Mouse (Mus musculus) midbrain, embryonic 14.5 days (tissue): ENCODE results near the gene Adam30. TPM values are rescaled to one million over a fixed set of nuclear protein-coding genes. Genes with fewer than 3 reads are reported as not detected.
"Not testable (repeated sequence)": the region's sequence is repeated elsewhere in the genome, so short reads cannot be mapped to it uniquely, and the experiment has no call there.

Experiments
- ATAC-seq: fragments of 200-750 bp; cut with Nextera tagmentation; 2 replicates; pipeline ENCODE4 v1.8.0; 2017; ENCODE audit warnings: moderate number of reproducible peaks, moderate library complexity; ENCODE audit not compliant: low FRiP score, low TSS enrichment
- DNase-seq: peaks from one replicate; pipeline ENCODE4 v3.0.0-alpha.2; 2015
- H3K27ac ChIP-seq: fragments of 300-500 bp; sonication (generic); replicated peaks from 2 replicates; pipeline ENCODE4 v1.5.1; 2014; ENCODE audit warnings: mild to moderate bottlenecking, low read depth, low read length, moderate library complexity
- H3K27me3 ChIP-seq: fragments of 300-500 bp; sonication (generic); 2 replicates; pipeline ENCODE4 v1.6.1; 2014; ENCODE audit warnings: low read length, control low read depth, mixed read lengths; ENCODE audit not compliant: control insufficient read depth, insufficient read depth
- H3K36me3 ChIP-seq: fragments of 300-500 bp; sonication (generic); 2 replicates; pipeline ENCODE4 v1.6.1; 2014; ENCODE audit warnings: low read length, control low read depth; ENCODE audit not compliant: control insufficient read depth, insufficient read depth
- H3K4me1 ChIP-seq: fragments of 300-500 bp; sonication (generic); 2 replicates; pipeline ENCODE4 v1.6.1; 2014; ENCODE audit warnings: mild to moderate bottlenecking, antibody characterized with exemption, low read length, control low read depth; ENCODE audit not compliant: control insufficient read depth, insufficient read depth
- H3K4me2 ChIP-seq: fragments of 300-500 bp; sonication (generic); 2 replicates; pipeline ENCODE4 v1.6.1; 2014; ENCODE audit warnings: mild to moderate bottlenecking, low read length, moderate library complexity
- H3K4me3 ChIP-seq: fragments of 300-500 bp; sonication (generic); replicated peaks from 2 replicates; pipeline ENCODE4 v1.5.1; 2014; ENCODE audit warnings: low read depth, low read length
- H3K9ac ChIP-seq: fragments of 300-500 bp; sonication (generic); replicated peaks from 2 replicates; pipeline ENCODE4 v1.6.1; 2014; ENCODE audit warnings: mild to moderate bottlenecking, low read length, moderate library complexity
- H3K9me3 ChIP-seq: fragments of 300-500 bp; sonication (generic); 2 replicates; pipeline ENCODE4 v1.6.1; 2016; ENCODE audit warnings: low read length, control low read depth, mixed read lengths; ENCODE audit not compliant: control insufficient read depth
- WGBS: fragments of 180-500 bp; shearing (Covaris S2); extraction: QIAGEN DNeasy Blood & Tissue Kit; methylation state at CpG from one replicate; pipeline ENCODE4 v1.1.7; 2014; 5-methylcytosine and 5-hydroxymethylcytosine counted together
- polyA plus RNA-seq: library from polyadenylated mRNA; unstranded; fragments of >200 nt; fragmentation: Nextera tagmentation; extraction: Ambion mirVana; gene quantifications from 2 replicates; pipeline ENCODE4 v1.2.1, GENCODE M21; 2014

Adam30 gene
- not detected in 2 replicates for polyA plus RNA-seq

DNA sequence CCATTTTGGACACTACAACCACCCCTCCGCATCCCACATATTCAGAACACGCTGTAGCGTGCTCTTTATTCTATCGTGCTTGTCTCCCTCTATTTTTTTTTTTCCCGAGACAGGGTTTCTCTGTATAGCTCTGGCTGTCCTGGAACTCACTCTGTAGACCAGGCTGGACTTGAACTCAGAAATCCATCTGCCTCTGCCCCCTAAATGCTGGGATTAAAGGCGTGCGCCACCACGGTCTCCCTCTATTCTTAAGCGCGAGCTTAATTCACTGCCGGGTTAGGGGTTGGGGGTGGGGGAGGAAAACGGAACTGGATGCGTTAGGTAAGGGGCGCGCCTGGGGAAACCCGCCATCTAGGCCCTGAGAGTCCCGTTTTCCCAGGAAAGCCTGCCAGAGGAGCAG, at the start of gene Adam30:
Gene Adam30, plus strand, starts transcription at position 301 of the 400 bp plus-strand sequence.
- no peaks in the 10 kb centered on the region for H3K36me3 ChIP-seq
- H3K9ac ChIP-seq, result no peak within 1 kb of the TSS
- WGBS, result 90% methylated on average over 17 of the region's 17 CpGs
- ATAC-seq, result no peak
- H3K4me3 ChIP-seq, result no peak within 1 kb of the TSS
- DNase-seq, result no peak
- H3K27ac ChIP-seq, result no peak within 1 kb of the TSS
- H3K9me3 ChIP-seq, result no peaks in the 10 kb centered on the region
- no peaks in the 10 kb centered on the region for H3K4me1 ChIP-seq
- no peaks in the 10 kb centered on the region for H3K27me3 ChIP-seq
- no peak within 1 kb of the TSS for H3K4me2 ChIP-seq

DNA sequence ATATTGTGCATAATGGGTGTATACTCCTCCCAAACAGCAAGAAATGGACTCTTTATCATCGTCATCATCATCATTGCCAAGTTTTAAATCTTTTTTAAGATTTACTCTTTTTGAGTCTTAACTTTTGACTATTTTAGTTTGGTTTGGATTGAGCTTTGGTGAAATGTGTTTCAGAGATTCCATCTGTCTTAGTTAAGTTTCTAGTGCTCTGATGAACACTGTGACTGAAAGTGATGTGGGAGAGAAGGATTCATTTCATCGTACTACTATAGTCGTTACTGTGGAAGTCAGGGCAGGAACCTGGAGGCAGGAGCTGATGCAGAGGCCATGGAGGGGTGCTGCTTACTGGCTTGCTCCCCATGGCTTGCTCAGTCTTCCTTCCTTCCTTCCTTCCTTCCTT, 42.2 kb upstream of the Adam30 start:
- ATAC-seq, result no peak
- 0 out of 2 replicates have a peak, but pooled peaks cover 12% of the 10 kb centered on the region for H3K36me3 ChIP-seq
- no peak overlapping the region for H3K9ac ChIP-seq

DNA sequence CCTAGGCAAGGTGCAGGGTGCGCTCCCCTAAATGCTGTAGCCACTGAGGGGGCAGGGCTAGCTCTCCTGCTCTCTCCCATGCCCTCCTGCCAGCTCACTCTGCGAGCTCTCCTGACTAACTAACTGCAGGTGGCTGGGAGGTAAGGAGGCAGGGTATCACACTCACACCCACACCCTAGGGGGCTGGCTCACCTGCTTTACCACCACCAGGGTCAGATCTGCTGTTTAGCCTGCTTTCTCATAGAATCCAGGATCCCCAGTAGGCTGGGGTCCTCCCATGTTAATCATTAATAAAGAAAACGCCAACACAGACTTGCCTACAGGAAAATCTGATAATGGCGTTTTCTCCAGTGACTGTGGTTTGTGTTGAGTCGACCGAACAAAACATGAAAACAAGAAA, 41.1 kb upstream of the Adam30 start:
- ATAC-seq (no peak), DNase-seq (no peak)
- Histone ChIP-seq H3K4me2 (no peak overlapping the region), H3K4me1 (no peaks in the 10 kb centered on the region), H3K36me3 (0 out of 2 replicates have a peak, but pooled peaks cover 12% of the 10 kb centered on the region), H3K27ac (no peak overlapping the region), H3K27me3 (no peaks in the 10 kb centered on the region), H3K9ac (no peak overlapping the region), H3K9me3 (no peaks in the 10 kb centered on the region), H3K4me3 (no peak overlapping the region)
- WGBS, result 92% methylated on average over 6 of the region's 6 CpGs

More for the DNA sequence above, 42.2 kb upstream of the Adam30 start:
- Histone ChIP-seq H3K9me3 (no peaks in the 10 kb centered on the region), H3K4me3 (no peak overlapping the region), H3K27me3 (no peaks in the 10 kb centered on the region), H3K4me2 (no peak overlapping the region), H3K4me1 (no peaks in the 10 kb centered on the region), H3K27ac (no peak overlapping the region)
- WGBS, result 92% methylated on average over 3 of the region's 3 CpGs
- no peak for DNase-seq

DNA sequence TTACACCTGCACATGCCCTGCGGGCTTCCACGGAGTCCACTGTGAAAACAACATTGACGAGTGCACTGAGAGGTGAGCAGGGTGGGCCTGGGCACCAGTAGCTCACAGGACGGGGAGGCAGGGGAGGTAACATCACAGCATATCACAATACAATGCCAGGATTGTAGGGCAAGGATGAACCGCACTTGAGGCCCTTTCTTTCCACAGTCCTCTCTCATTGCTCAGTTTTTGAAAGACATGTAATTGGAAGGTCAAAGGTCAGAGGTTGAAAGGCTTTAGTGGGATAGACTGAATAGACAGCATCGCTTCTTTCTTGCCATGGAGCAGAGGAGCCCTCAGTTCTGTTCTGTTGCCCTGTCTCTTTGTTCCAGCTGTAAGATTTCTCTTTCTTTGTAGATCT, 39.5 kb upstream of the Adam30 start:
- 17% methylated on average over 6 of the region's 6 CpGs for WGBS

DNA sequence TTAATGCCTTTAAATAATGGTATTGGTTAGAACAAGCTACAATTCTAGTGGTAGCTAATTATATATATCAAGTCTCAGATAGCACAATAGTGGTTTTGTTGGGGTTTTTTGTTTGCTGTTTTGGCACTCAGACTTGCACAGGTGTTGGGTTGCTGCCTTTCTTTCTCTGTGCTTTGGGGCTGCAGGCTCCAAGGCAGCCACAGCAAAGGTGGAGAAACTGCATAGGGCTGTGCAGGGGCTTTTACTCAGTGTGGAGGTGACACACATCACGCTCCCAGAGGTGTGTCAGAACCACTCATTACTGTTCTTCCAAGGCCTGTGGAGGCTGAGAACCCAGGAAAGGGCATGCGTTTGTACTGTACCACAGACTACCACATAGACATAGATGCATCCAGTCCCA, 32.7 kb upstream of the Adam30 start:
- no peaks in the 10 kb centered on the region for H3K4me1 ChIP-seq
- H3K4me3 ChIP-seq, result no peak overlapping the region
- H3K9me3 ChIP-seq, result no peaks in the 10 kb centered on the region
- H3K4me2 ChIP-seq, result no peak overlapping the region
- H3K9ac ChIP-seq, result no peak overlapping the region
- ATAC-seq (no peak), DNase-seq (no peak)
- 95% methylated on average over 2 of the region's 2 CpGs for WGBS
- no peaks in the 10 kb centered on the region for H3K27me3 ChIP-seq
- peaks cover 8% of the 10 kb centered on the region; the same call in 1 of the 2 replicates for H3K36me3 ChIP-seq
- H3K27ac ChIP-seq, result no peak overlapping the region

More for the DNA sequence above, 39.5 kb upstream of the Adam30 start:
- H3K4me3 ChIP-seq, result no peak overlapping the region
- H3K27ac ChIP-seq, result no peak overlapping the region
- ATAC-seq, result no peak
- H3K4me2 ChIP-seq, result no peak overlapping the region
- H3K27me3 ChIP-seq, result no peaks in the 10 kb centered on the region
- no peak for DNase-seq
- H3K9me3 ChIP-seq, result no peaks in the 10 kb centered on the region
- no peak overlapping the region for H3K9ac ChIP-seq
- H3K36me3 ChIP-seq, result 0 out of 2 replicates have a peak, but pooled peaks cover 9% of the 10 kb centered on the region
- H3K4me1 ChIP-seq, result no peaks in the 10 kb centered on the region

DNA sequence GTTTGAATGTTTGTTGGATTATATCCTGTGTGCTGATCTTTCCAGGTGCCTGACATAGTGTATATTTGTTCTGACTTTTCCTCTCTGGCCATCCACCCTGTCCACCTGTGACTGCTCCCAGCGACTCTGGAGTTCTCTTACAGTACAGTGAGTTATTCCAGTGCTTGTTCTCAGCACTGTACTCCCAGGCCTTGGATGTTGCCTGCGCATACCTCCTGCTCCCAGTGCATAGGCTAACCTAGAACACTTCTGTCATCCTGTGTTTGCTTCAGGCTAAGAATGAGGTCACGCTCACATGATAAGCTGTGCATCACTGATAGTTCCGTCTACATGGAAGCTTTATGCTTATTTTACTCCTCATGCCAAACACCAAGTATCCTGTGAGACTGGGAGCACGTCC, 31.7 kb upstream of the Adam30 start:
- no peak overlapping the region for H3K4me3 ChIP-seq
- DNase-seq (no peak), ATAC-seq (no peak)
- H3K27ac ChIP-seq, result no peak overlapping the region
- no peak overlapping the region for H3K9ac ChIP-seq
- WGBS, result 89% methylated on average over 5 of the region's 5 CpGs
- H3K4me1 ChIP-seq, result no peaks in the 10 kb centered on the region
- no peaks in the 10 kb centered on the region for H3K27me3 ChIP-seq
- peaks cover 8% of the 10 kb centered on the region; the same call in 1 of the 2 replicates for H3K36me3 ChIP-seq
- H3K4me2 ChIP-seq, result no peak overlapping the region
- H3K9me3 ChIP-seq, result no peaks in the 10 kb centered on the region

DNA sequence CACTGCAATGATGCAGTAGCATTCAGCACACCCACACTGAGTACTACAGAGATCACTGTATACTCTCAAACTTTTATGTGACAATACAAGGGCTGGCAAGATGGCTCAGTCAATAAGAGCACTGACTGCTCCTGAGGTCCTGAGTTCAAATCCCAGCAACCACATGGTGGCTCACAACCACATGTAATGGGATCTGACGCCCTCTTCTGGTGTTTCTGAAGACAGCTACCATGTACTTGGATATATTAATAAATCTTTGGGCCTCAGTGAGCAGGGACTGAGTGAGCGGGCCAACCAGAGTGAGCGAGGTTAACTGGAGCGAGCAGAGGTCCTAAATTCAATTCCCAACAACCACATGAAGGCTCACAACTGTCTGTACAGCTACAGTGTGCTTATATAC, 28.3 kb upstream of the Adam30 start:
- not testable (repeated sequence) for DNase-seq, H3K4me1 ChIP-seq, H3K9ac ChIP-seq, H3K9me3 ChIP-seq, H3K27ac ChIP-seq, H3K27me3 ChIP-seq, H3K4me3 ChIP-seq, H3K4me2 ChIP-seq, ATAC-seq
- peaks cover 15% of the 10 kb centered on the region; the same call in 1 of the 2 replicates for H3K36me3 ChIP-seq
- WGBS, result 91% methylated on average over 4 of the region's 4 CpGs

DNA sequence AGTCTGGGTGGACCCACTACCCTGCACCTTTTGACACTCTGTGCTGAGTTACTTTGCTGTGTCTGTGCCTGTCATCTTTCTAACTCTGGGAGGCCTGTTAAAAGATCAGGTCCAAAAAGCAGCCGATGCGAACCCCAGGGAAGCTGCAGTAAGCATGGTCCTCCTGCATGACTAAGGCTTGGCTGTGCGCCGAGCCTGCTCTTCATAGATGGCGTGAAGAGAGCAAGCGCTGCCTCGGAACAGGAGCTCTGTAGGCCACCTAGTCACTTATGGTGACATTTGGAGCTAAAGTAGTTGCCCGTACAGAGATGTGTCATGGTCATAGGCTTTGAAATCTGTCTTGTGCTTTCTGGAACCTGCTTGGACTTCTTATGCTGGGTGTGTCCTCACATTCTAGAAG, 27.8 kb upstream of the Adam30 start:
- Histone ChIP-seq H3K4me1 (no peaks in the 10 kb centered on the region), H3K9me3 (no peaks in the 10 kb centered on the region), H3K27me3 (no peaks in the 10 kb centered on the region), H3K4me3 (no peak overlapping the region), H3K4me2 (no peak overlapping the region), H3K36me3 (peaks cover 15% of the 10 kb centered on the region; the same call in 1 of the 2 replicates), H3K27ac (no peak overlapping the region), H3K9ac (no peak overlapping the region)
- ATAC-seq (no peak), DNase-seq (no peak)
- 95% methylated on average over 8 of the region's 8 CpGs for WGBS

DNA sequence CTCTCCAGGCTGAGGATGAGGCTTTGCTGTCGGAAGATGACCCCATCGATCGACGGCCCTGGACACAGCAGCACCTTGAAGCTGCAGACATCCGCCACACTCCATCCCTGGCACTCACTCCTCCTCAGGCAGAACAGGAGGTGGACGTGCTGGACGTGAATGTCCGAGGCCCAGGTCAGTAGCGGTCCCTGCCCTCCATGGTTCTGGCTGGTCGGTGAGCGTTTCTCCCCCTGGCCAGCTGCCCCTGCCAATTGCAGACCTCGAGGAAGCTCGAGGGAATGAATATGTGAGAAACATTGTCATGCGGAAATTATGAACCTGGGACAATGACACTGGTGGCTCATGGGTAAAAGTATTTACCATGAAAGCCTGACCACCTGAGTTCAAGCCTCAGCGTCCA, 19.0 kb upstream of the Adam30 start:
- no peak for ATAC-seq
- Histone ChIP-seq H3K9me3 (no peaks in the 10 kb centered on the region), H3K4me3 (no peak overlapping the region), H3K27ac (no peak overlapping the region), H3K4me2 (no peak overlapping the region), H3K9ac (no peak overlapping the region), H3K4me1 (no peaks in the 10 kb centered on the region), H3K36me3 (peaks cover 39% of the 10 kb centered on the region), H3K27me3 (no peaks in the 10 kb centered on the region)
- WGBS, result 93% methylated on average over 15 of the region's 15 CpGs
- DNase-seq, result no peak
